16 mouse cellular contexts compared by ENCODE assay signal in genomic region chr14:75771101-75771501, GRCm38 (mm10). TPM values are rescaled to one million over a fixed set of nuclear protein-coding genes. Genes with fewer than 3 reads are reported as not detected.
DNase-seq lines count a peak whose midpoint lies in the region; ATAC-seq and TF ChIP-seq lines count a peak whose summit lies in the region.
"Had no signal": no experiment of that assay in that cellular context is flagged by ENCODE, and none has a peak within 500 bp of the region (broad histone marks: within the 10 kb centered on the region; RNA-seq: fewer than 3 reads in every experiment).

No protein-coding gene starts in this region.

- no peaks in the 10 kb centered on the region for H3K79me2 ChIP-seq in liver, adult 2 months (ENCODE audit: control insufficient read depth, insufficient read depth, low read length)

- no peaks in the 10 kb centered on the region for H3K27me3 ChIP-seq in liver, adult 2 months (ENCODE audit: control insufficient read depth, insufficient read depth, low read length)
- no peaks in the 10 kb centered on the region for H3K27me3 ChIP-seq in liver, embryonic 11.5 days (replicated peaks; ENCODE audit: control insufficient read depth, insufficient read depth, low read length)
- no peaks in the 10 kb centered on the region for H3K27me3 ChIP-seq in kidney, adult 2 months (replicated peaks; ENCODE audit: control insufficient read depth, insufficient read depth, low read length)
- H3K27me3 ChIP-seq in liver, postnatal 0 days (ENCODE audit: insufficient read depth, low read length), result no peaks in the 10 kb centered on the region
- H3K27me3 ChIP-seq: hindbrain, embryonic 15.5 days; lung, embryonic 15.5 days had no signal

- H3K4me3 ChIP-seq in liver, adult 2 months (ENCODE audit: insufficient read depth, low read depth, low read length), result no peak overlapping the region
- no peak overlapping the region for H3K4me3 ChIP-seq in liver, embryonic 11.5 days (ENCODE audit: low read depth, low read length)
- no peak overlapping the region for H3K4me3 ChIP-seq in kidney, adult 2 months (ENCODE audit: insufficient read depth, low read depth, low read length)
- no peak overlapping the region for H3K4me3 ChIP-seq in liver, postnatal 0 days (ENCODE audit: low read depth, low read length)
- H3K4me3 ChIP-seq: hindbrain, embryonic 15.5 days; limb, embryonic 10.5 days; lung, embryonic 15.5 days had no signal

- WGBS in liver, adult 2 months, result 23% methylated on average over 8 of the region's 8 CpGs
- 84% methylated on average over 8 of the region's 8 CpGs for WGBS in liver, embryonic 11.5 days
- 48% methylated on average over 8 of the region's 8 CpGs for WGBS in kidney, adult 2 months
- WGBS in liver, postnatal 0 days (ENCODE audit: insufficient replicate concordance), result 83% methylated on average over 8 of the region's 8 CpGs

- no peak for TF ChIP-seq EP300 in liver, postnatal 0 days (IDR thresholded peaks at IDR 0.05; ENCODE audit: low read depth)

- no peak for TF ChIP-seq CTCF in liver, adult 2 months (IDR thresholded peaks at IDR 0.05; ENCODE audit: low read depth, low read length)
- TF ChIP-seq CTCF in kidney, adult 2 months (conservative IDR thresholded peaks at IDR 0.05; ENCODE audit: insufficient read depth, insufficient read length, low read depth, low read length), result no peak
- TF ChIP-seq CTCF in liver, postnatal 0 days (IDR thresholded peaks at IDR 0.05; ENCODE audit: low read depth), result 0 out of 2 replicates have a peak, but pooled peaks have one; percentile 10

- peak; percentile 92 for DNase-seq in liver, adult 2 months (ENCODE audit: extremely low read depth, low read depth, low spot score)
- no peak for DNase-seq in liver, embryonic 11.5 days (ENCODE audit: low spot score)
- peak; percentile 53 for DNase-seq in ES-CJ7 (ENCODE audit: low read depth, low spot score)
- peak; percentile 80 for DNase-seq in kidney, adult 2 months
- no peak for DNase-seq in liver, postnatal 0 days
- DNase-seq in cerebellum, adult 9-11 months, result no peak
- DNase-seq: cerebellum, adult 11 months; heart, adult 18-20 months; right cerebral cortex, postnatal 14 days; thymus, postnatal 14 days had no signal

- no peak for TF ChIP-seq POLR2A in liver, adult 2 months (IDR thresholded peaks at IDR 0.05; ENCODE audit: extremely low read depth, insufficient read depth, low read length)
- TF ChIP-seq POLR2A in kidney, adult 2 months (IDR thresholded peaks at IDR 0.05; ENCODE audit: low read depth, low read length), result no peak

- H3K36me3 ChIP-seq in liver, adult 2 months (ENCODE audit: control insufficient read depth, insufficient read depth, low read length), result peaks cover 78% of the 10 kb centered on the region
- peaks cover 11% of the 10 kb centered on the region; the same call in 1 of the 2 replicates for H3K36me3 ChIP-seq in liver, embryonic 11.5 days (ENCODE audit: control insufficient read depth, insufficient read depth, low read length)
- peaks cover 13% of the 10 kb centered on the region for H3K36me3 ChIP-seq in kidney, adult 2 months (ENCODE audit: control insufficient read depth, insufficient read depth, low read length)
- peaks cover 19% of the 10 kb centered on the region for H3K36me3 ChIP-seq in liver, postnatal 0 days (replicated peaks; ENCODE audit: insufficient read depth, low read length)

- H3K27ac ChIP-seq in liver, adult 2 months (replicated peaks; ENCODE audit: insufficient read depth, low read depth, low read length), result 0 out of 2 replicates have a peak overlapping the region, but pooled peaks have one; percentile 1
- H3K27ac ChIP-seq in liver, embryonic 11.5 days (ENCODE audit: low read depth, low read length), result no peak overlapping the region
- H3K27ac ChIP-seq in kidney, adult 2 months (ENCODE audit: insufficient read depth, low read depth, low read length), result peak overlapping the region; percentile 54
- no peak overlapping the region for H3K27ac ChIP-seq in liver, postnatal 0 days (ENCODE audit: low read depth)
- H3K27ac ChIP-seq: hindbrain, embryonic 15.5 days; limb, embryonic 10.5 days; lung, embryonic 15.5 days had no signal

- peaks cover 7% of the 10 kb centered on the region; the same call in 1 of the 2 replicates for H3K4me1 ChIP-seq in liver, adult 2 months (ENCODE audit: control insufficient read depth, insufficient read depth, low read length)
- H3K4me1 ChIP-seq in liver, embryonic 11.5 days (replicated peaks; ENCODE audit: control insufficient read depth, insufficient read depth, low read length), result peaks cover 15% of the 10 kb centered on the region
- peaks cover 34% of the 10 kb centered on the region for H3K4me1 ChIP-seq in kidney, adult 2 months (ENCODE audit: control insufficient read depth, insufficient read depth, low read length)
- H3K4me1 ChIP-seq in liver, postnatal 0 days (ENCODE audit: insufficient read depth), result peaks cover 12% of the 10 kb centered on the region
- H3K4me1 ChIP-seq: hindbrain, embryonic 15.5 days; lung, embryonic 15.5 days had no signal

- no peak for ATAC-seq in liver, embryonic 11.5 days (replicated peaks; ENCODE audit: low FRiP score)
- ATAC-seq in liver, postnatal 0 days, result no peak
- ATAC-seq in megakaryocyte progenitor cell, adult 5-6 weeks (replicated peaks; ENCODE audit: poor library complexity), result no peak
- no peak for ATAC-seq in monocyte, adult 5-6 weeks (replicated peaks; ENCODE audit: insufficient number of reproducible peaks, low FRiP score, low TSS enrichment, poor library complexity, severe bottlenecking)

- H3K9me3 ChIP-seq in liver, embryonic 11.5 days (ENCODE audit: control insufficient read depth, low read length), result no peaks in the 10 kb centered on the region
- no peaks in the 10 kb centered on the region for H3K9me3 ChIP-seq in liver, postnatal 0 days (ENCODE audit: low read length)
- H3K9me3 ChIP-seq: G1E; hindbrain, embryonic 15.5 days; limb, embryonic 10.5 days; lung, embryonic 15.5 days had no signal

- no peak overlapping the region for H3K4me2 ChIP-seq in liver, embryonic 11.5 days
- no peak overlapping the region for H3K4me2 ChIP-seq in liver, postnatal 0 days (ENCODE audit: low read depth, low read length)
- H3K4me2 ChIP-seq: hindbrain, embryonic 15.5 days; lung, embryonic 15.5 days had no signal

- H3K9ac ChIP-seq in liver, adult 2 months (ENCODE audit: low read depth, low read length), result no peak overlapping the region
- H3K9ac ChIP-seq in liver, embryonic 11.5 days (ENCODE audit: low read depth, low read length), result no peak overlapping the region
- H3K9ac ChIP-seq in liver, postnatal 0 days (replicated peaks), result no peak overlapping the region
- H3K9ac ChIP-seq: hindbrain, embryonic 15.5 days; lung, embryonic 15.5 days had no signal

RNA-seq across cellular contexts. Expression of gene Slc25a30, which starts 15.7 kb away (rescaled TPM):
- 10.5 and 14.8 TPM in 2 replicates for total RNA-seq in liver, adult 2 months (2014; rRNA removed)
- polyA plus RNA-seq in liver, adult 2 months (2012; rRNA removed), result 7.3 and 17.4 TPM in 2 replicates
- polyA plus RNA-seq in liver, embryonic 11.5 days (2014; fragmentation: Nextera tagmentation; extraction: Ambion mirVana), result 6.4 and 7.3 TPM in 2 replicates
- polyA plus RNA-seq in kidney, adult 2 months (2012; rRNA removed), result 26.3 and 29.6 TPM in 2 replicates
- 13.6 and 13.7 TPM in 2 replicates for polyA plus RNA-seq in liver, postnatal 0 days (2015; fragmentation: Nextera tagmentation; extraction: Ambion mirVana)
- total RNA-seq in megakaryocyte progenitor cell, adult 5-6 weeks (2015), result 17.3 TPM in 2 replicates
- total RNA-seq in megakaryocyte progenitor cell, adult 5-6 weeks (2017), result 16.9 and 17.6 TPM in 2 replicates
- total RNA-seq in monocyte, adult 5-6 weeks (2017), result 22.8 to 36.1 TPM (median 24.3 TPM) in 3 replicates

RNA-seq across cellular contexts. Expression of gene Cog3, which starts 16.8 kb away (rescaled TPM):
- 10.9 and 12.3 TPM in 2 replicates for total RNA-seq in liver, adult 2 months (2014; rRNA removed)
- polyA plus RNA-seq in liver, adult 2 months (2012; rRNA removed), result 4.2 and 5.3 TPM in 2 replicates
- polyA plus RNA-seq in liver, embryonic 11.5 days (2014; fragmentation: Nextera tagmentation; extraction: Ambion mirVana), result 18.1 and 19.3 TPM in 2 replicates
- 7.8 and 10.0 TPM in 2 replicates for polyA plus RNA-seq in kidney, adult 2 months (2012; rRNA removed)
- 4.5 and 4.7 TPM in 2 replicates for polyA plus RNA-seq in liver, postnatal 0 days (2015; fragmentation: Nextera tagmentation; extraction: Ambion mirVana)
- 20.1 and 22.5 TPM in 2 replicates for total RNA-seq in megakaryocyte progenitor cell, adult 5-6 weeks (2015)
- 25.4 and 25.5 TPM in 2 replicates for total RNA-seq in megakaryocyte progenitor cell, adult 5-6 weeks (2017)
- 30.0 to 44.2 TPM (median 41.3 TPM) in 3 replicates for total RNA-seq in monocyte, adult 5-6 weeks (2017)

Comparison
In these comparisons a context has a peak if more than half of its experiments do, and no peak if none do; other contexts are left out.
1. DNase-seq: peak in liver, adult 2 months (single experiment), ES-CJ7 (single experiment) and kidney, adult 2 months (single experiment); none in liver, embryonic 11.5 days (single experiment), liver, postnatal 0 days (single experiment) and cerebellum, adult 9-11 months (single experiment).
2. H3K27ac ChIP-seq: peak in liver, adult 2 months (single experiment) and kidney, adult 2 months (single experiment); none in liver, embryonic 11.5 days (single experiment) and liver, postnatal 0 days (single experiment).